Mouse (Mus musculus) monocyte, adult 2 months (primary cell): ENCODE results near the gene Lgals4.
"Not testable (repeated sequence)": the region's sequence is repeated elsewhere in the genome, so short reads cannot be mapped to it uniquely, and the experiment has no call there.

Experiments
- DNase-seq, 2 experiments: peaks; one replicate each; pipeline ENCODE4 v3.0.0; 2022; ENCODE audit warnings: low spot score in 2 of 2, low read depth in 1 of 2

Lgals4 gene

DNA sequence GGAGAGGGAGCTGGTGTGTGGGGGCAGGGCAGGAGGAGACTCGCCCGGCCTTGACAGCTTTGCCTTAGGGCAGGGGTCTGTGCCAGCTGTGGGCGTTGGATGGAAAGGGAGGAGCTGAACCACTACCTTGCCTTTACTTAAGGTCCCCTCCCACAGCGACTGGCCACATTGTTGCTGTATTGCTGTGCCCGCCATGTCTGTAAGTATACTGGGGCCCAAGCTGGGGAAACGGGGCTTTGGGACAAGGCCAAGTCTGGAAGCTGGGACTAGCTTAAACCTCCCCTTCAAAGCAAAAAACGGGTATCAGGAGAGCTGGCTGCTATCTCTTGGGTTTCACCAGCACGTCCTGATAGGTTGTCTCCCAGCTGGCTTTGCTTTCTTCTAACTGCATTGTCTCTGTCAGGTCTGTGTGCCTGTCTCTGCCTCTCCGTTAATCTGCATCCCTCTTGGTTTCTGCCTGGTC is 30.7 kb downstream of the Lgals4 start:
- DNase-seq = no peak

DNA sequence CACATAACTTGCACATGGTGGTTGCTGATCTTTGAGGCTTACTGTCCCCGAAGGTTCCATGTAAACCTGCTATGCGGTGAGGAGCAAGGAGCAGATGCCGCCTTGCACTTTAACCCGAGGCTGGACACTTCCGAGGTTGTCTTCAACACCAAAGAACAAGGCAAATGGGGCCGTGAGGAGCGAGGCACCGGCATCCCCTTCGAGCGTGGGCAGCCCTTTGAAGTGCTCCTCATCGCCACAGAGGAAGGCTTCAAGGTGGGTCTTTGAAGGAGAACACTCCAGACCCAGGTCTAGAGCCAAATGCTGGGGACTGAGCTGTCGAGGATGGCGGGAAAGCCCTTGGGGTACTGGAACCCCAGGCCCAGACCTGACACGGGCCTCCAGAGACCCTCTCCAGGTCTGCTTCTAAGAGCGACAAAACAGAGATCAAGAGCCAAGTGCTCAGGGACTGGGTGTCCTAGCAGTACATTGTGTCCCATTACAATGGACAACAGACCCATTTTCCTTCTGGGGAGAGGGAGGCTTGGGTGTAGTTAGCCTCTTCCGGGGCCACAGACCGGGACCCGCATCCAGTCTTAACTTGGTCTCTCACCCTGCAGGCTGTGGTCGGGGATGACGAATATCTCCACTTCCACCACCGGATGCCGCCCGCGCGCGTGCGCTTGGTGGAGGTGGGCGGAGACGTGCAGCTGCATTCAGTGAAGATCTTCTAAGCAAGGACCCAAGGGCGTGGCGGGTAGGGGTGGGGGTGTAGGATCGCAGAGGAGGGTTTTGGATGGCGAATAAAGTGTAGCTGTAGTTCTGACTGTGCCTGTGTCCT is 32.0 kb downstream of the Lgals4 start:
- DNase-seq = peak; percentile 45 to 72

DNA sequence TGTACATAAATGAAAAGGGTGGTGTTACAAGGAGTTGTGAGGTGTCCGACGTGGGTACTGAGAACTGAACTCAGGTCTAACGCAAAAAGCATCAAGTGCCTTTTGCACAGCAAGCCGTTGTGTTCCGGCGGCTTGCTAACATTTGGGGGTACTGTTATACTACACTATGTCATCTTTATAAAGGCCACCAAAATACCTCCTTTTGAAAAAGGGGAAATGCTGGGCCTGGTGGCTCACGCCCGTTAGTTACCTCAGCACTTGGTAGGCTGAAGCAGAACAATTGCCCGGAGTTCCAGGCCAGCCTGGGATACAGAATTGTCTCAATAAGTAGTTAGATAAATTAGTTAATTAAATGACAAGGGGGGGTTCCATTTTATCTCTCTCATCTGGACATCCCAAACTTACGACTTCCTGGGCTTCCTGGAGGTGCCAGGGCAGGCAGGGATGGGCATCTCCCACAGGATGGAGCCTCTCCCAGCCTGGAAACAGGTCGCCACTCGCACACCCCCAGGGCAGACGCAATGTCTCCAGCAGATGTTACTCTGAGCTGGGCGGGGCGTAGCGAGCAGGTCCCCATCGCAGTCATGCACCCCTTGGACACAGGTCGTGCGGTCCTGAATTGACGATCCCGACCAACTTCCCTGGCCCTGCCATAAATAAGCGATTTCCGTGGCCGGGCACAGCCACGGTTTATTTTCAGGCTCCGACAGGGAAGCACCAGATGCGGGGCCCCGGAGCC is 33.3 kb downstream of the Lgals4 start:
- DNase-seq = no peak

DNA sequence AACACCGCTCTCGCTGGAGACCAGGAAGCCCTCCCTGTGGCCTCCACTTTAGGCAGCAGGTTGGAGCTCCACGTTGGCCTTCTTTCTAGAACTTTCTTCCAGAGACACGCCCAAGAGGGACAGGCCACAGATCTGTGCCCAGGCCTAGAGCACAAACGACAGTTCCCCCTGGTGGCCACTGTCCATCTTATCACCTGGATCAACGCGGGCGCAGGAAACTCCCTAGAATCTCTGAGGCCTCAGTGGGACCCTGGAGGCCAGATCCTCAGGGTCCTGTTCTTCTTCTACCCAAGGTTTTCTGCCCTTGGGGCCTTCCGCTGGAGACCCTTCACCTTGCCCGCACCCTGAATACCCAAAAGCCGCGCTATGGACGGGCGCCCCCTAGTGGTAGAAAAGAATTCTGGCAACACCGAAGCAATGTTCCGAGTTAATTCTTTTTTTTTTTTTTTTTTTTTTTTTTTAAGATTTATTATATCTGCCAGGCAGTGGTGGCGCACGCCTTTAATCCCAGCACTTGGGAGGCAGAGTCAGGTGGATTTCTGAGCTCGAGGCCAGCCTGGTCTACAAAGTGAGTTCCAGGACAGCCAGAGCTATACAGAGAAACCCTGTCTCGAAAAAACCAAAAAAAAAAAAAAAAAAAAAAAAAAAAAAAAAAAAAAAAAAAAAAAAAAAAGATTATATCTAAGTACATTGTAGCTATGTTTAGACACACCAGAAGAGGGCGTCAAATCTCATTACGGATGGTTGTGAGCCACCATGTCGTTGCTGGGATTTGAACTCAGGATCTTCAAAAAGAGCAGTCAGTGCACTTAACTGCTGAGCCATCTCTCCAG is 34.1 kb downstream of the Lgals4 start:
- peak; percentile 17 to 59 for DNase-seq

DNA sequence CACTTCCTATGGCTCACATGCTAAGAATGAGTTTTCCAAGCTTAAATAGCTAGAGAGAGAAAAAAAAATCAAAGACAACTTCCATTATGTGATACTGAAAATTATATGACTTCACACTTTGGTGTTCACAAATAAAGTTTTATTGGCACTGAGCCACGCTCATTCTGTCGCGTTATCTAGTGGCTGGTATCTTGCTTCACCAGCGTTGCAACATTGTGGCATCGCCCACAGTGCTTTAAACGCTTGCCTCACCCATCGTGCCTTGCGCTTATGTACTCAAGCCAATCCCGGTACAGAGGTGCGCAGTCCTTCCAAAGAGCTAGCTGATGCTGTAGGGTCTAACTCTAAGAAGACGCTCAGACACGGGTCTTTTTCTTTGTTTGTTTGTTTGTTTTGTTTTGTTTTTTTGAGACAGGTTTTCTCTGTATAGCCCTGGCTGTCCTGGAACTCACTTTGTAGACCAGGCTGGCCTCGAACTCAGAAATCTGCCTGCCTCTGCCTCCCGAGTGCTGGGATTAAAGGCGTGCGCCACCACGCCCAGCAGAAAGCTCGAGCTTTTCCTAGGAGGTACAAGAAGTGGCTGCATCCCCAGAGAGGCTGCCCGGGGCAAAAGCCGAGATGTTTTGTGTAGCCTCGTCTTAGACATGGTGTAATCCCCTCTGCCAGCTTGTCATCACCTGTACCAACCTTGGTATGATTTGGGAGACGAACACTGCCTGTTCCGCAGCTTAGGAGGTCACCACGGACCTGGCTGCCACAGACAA is 37.4 kb downstream of the Lgals4 start:
- no peak for DNase-seq

DNA sequence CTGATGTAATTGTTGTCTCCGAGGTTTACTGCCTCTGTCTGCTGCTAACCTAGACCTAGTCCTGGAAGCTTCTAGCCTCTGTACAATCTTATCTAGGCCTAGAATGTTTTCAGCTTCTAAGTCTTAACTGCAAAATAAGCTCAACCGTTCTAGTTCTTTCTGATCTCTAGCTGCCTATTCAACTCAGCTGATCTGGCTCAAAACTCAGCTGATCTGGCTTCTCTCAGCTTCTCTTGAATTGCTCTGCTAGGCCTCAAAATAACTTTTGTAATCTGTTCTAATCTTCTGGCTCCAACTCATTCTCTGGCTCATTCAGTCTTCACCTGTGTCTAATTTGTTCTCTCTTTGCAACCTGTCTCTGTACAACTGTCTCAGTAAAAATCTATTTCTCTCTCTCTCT is 40.9 kb downstream of the Lgals4 start:
- DNase-seq = no peak

DNA sequence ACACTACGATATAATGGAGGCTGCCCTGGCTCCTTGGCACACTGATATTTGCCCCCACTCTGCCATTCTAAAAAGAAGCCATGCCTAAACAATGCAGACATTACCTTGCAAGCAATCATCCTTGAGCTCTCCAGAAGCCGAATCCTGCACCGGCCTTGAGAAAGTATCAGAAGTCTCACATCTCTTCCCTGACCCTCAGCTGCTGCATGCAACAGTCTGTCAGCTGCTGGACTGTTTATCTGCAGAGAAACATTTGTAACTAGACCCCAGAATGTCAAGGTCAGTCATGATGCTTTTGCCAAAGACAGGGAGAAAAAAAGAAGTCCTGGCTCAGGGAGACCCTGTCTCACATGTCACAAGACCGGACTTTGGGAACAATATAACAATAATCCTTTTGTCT is 42.4 kb downstream of the Lgals4 start:
- DNase-seq = no peak

DNA sequence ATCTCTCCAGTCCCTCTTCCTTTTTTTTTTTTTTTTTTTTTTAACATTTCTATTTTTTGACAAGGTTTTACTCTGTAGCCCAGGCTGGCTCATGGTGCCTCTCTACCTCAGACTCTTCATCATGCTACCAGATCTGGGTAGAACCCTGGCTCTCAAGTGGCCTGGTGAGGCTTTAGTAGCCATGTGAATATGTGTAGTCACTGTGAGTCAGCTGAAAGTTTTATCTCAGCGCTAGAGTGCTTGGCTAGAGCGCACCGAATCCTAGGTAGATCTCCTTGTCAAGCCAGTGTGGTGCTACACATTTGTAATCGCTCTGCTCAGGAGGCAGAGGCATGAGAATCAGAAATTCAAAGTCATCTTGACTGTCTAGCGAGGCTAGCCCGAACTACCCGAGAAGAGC is 43.5 kb downstream of the Lgals4 start:
- no peak for DNase-seq

DNA sequence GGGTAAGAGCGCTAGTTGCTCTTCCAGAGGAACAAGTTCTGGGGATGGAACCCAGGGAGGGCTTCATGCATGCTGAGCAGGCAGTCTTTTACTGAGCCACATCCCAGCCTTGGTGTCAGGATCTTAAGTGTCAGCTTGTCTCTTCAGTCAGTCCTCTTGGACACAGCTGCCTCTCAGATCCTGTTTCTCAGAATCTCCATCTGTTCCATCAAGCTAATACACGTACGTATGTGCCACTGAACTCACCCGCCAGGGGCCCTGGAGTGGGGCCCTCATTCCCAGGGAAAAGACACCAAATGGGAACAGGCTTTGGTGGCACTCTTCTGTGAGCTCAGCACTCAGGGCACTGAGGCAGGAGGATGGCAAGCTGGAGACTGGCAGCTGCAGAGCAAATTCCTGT is 44.2 kb downstream of the Lgals4 start:
- no peak for DNase-seq

DNA sequence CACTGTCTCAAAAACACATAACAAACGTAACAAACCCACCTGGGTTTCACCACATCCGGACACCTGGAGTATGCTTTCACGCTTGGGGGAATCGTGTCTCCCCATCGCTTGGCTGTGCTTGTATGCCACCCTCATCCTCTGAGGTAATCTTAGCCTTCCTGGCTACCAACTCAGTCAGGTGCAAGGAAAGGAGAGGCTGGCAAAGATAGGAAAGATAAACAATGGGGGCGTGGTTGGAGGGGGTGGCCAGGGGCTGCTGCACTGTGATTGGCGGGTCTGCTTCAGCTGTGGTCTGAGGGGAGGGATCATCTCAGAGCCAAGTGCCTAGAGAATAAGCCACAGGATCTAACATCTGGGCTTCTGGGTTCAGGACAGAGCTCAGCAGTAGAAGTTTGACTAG is 46.0 kb downstream of the Lgals4 start:
- no peak for DNase-seq

DNA sequence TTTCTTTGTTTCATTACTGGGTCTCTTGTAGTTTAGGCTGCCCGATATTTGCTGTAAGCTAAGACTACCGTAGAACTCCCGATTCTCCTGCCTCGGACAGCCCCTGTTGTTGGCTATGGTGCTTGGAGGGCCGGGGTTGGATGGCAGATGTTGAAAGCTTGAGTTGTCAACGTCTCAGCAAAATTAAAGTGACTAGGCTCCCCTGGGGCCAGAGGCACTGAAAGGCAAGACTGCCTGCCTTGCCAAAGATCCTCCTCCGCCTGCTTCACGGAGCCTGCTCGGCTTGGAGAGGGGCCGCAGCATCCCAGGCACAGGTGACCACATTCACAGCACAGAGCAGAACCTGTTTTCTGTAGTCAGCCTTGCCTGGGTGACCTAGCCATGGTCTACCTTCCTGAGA is 46.9 kb downstream of the Lgals4 start:
- DNase-seq = no peak

DNA sequence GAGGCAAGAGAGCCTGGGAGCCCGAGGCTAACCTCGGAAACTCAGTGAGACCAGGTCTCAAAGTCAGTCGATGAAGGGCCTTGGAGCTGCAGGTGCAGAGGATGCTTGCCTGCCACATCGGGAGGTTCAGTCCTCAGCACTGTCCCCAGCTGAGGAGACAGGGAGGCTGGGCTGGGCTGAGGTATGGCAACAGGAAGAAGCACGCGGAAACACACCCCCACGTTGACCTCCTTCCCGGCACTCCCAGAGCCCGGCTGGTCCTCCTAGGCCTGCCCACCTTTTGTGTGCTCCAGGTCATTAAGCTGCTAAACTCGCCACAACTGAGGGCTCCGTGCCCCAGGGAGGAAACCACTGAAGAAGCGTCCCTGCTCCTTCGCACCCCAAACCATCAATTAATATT is 47.5 kb downstream of the Lgals4 start, which contains the start of gene Capn12:
Gene Capn12 (plus strand): TSS at position 224 of the 400 bp plus-strand sequence.
- no peak for DNase-seq

DNA sequence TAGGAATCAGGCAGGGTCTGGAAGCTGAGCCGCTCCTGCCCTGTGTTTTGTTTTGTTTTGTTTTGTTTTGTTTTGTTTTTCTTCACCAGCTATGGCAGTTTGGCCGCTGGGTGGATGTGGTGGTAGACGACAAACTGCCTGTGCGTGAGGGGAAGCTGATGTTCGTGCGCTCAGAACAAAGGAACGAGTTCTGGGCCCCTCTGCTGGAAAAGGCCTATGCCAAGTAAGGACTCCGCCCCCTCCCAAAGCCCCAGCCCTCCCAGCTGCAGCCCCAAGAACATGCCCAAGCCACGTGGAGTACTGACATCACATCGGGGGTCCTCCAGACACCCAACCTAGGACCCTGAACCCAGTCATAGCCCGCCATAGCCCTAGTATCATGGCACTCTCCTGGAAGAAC is 49.4 kb downstream of the Lgals4 start:
- no peak for DNase-seq

DNA sequence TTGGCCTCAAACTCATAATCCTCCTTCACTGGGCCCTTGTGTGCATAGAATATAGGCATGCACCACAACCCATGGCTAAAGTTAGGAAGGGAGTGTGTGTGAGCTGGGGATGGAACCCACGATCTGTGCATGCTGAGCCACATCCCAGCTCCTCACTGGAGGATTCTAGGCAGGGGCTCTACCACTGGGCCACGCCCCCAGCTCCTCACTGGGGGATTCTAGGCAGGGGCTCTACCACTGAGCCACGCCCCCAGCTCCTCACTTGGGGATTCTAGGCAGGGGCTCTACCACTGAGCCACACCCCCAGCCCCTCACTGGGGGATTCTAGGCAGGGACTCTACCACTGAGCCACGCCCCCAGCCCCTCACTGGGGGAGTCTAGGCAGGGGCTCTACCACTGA is 50.0 kb downstream of the Lgals4 start:
- DNase-seq = not testable (repeated sequence)

DNA sequence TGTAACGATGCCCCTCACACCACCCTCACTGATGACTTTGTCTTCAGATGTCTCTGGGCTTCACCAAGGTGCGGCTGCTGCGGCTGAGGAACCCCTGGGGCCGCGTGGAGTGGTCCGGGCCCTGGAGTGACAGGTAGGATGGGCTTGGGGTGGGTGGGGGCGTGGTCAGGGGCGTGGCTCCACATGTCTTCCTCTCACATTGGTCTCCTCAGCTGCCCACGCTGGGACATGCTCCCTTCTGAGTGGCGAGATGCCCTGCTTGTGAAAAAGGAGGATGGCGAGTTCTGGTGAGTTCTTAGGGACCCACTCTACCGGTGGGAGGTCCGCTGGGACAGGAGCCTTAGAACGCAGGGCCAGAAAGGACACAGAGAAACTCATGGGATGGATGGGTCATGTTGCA is 52.8 kb downstream of the Lgals4 start:
- no peak for DNase-seq

DNA sequence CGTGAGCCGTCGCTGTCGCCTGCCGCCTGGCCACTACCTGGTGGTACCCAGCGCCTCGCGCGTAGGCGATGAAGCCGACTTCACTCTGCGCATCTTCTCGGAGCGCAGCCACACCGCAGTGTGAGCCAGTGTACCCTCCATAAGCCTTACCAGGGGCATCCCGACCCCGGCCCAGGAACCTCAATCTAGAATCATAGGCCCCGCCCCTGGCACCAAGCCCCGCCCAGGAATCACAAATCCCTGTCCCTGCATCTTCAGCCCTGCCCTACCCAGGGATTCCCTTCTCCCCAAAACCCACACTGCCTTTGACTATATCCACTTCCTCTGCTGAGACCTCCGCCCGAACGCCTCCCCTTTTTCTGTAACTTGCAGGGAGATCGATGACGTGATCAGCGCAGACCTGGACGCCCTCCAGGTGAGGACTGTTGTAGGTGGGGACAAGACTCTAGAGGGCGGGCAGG is 55.1 kb downstream of the Lgals4 start:
- no peak for DNase-seq
